Mouse (Mus musculus) MN1 (cell line): ENCODE data around the gene Thbd.

ENCODE experiments used
- DNase-seq: peaks from one replicate; pipeline ENCODE4 v3.0.0-alpha.2; 2016; ENCODE audit warnings: low spot score

Thbd gene

DNA sequence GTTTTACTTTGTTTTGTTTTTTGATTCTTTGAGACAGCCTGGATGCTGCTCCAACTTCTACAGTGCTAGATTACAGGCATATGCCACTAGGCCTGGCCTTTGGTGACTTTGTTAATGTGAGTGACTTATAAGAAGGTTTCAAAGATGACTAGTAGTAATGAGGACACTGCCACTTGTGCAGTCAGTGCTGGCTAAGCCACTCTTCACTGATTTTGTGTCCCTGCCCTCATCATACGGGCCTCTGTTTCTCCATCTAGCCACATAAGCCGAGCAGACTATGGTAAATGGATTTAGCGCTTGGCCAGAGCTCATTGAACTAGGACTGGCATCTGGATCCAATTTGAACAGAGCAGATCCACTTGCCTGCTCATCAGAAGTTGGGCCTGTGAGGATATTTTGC, 21.5 kb downstream of the Thbd start:
- no peak for DNase-seq

DNA sequence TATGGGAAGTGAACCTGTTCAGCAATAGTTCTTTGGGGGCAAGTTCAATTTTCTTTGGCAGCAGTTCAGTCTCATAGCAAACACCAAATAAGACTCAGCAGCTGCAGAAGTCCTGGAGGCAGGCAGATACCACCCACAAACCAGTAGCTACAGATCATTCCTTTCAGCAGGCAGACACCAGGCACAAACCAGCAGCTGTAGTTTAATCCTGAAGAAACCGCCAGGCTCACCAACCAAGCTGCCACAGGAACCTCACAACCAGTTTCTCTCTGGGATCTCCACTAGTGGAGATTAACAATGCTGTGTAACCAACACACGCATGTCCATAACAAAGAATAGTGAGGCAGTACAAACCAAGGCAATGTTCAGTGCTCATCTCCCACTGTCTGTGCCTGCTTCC, 26.9 kb downstream of the Thbd start:
- no peak for DNase-seq

DNA sequence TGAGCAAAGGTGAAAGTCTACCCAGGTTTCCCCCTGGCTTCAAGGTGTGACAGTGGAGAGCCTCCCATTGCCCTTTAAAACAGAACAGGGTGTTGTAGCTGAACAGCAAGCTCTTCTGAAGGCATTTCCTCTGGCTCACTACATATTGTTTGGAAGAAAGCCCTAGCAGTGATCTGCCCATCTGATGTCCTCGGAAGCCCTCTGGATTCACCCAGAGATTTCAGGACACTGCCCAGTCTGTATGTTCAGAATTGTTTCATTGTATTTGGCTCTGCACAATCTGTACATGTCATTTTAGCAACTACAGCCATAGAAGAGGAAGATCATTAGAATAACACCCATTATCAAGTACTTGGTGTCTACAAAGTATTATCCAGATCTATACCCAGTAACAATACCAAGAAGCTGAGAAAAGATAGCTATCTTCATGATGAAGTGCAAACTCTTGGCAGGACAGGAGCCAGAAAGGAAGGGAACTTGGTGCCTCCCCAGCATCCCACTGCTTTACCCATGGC, 28.0 kb downstream of the Thbd start:
- no peak for DNase-seq

DNA sequence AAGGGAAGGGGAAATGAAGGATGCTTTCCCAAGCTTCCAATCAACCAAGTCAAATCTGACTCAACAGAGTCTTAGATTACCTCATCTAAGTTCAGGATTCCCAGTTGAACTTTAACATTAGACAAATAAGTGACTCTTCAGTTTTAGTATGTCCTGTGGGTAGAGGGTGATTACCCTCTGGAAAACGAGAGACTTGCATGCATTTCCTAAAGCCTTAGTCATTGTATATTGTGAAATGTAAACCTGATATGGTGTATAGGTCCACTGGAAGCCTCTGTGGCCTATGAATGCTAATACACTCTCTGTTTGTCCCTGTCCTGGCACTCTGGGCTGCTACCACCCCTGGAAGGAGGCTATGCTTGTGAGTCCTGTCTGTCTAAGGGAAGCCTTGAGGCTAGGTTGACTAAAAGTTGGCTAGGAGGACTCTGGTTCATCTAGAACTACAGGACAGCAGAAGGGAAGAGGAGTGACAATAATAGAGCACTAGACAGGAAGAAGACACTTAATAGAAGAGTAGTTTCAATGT, 29.1 kb downstream of the Thbd start:
- DNase-seq: no peak

DNA sequence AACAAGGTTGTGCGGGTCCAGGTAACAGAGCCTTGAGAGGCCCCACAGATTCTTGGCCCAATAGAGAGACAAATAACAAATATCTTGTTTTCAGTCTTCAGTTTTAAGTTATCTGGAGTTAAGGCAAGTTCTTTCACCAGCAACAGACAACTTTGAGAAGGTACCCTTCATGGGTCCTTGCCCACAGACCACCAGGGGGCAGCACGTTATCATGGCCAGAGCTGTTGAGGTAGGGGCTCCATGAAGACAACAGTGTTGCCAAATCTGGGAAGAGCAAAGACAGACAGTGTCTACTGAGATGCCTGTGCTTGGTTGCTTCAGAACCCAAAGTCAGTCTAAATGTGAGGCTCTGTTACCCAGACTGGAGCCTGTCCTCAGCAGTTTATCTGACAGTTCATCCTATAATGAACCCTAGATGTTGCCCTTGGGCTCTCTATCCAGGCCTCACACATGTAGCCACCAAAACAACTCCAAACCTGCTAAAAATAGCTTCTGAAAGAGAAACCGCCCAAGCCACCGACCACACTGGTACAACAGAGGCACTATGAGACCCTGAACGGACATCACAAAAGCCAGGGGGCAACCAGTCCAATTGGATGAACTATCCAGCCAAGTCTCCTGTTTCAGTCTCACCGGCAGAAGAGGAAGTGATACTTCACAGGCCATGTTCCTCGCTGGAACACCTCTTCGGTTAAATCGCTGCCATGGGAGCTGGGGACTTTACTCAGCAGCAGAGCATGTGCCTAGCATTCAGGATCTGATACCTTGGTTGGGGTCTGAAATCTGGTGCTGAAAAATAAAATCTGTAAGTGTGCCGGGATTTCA, 32.5 kb downstream of the Thbd start:
- DNase-seq: no peak

DNA sequence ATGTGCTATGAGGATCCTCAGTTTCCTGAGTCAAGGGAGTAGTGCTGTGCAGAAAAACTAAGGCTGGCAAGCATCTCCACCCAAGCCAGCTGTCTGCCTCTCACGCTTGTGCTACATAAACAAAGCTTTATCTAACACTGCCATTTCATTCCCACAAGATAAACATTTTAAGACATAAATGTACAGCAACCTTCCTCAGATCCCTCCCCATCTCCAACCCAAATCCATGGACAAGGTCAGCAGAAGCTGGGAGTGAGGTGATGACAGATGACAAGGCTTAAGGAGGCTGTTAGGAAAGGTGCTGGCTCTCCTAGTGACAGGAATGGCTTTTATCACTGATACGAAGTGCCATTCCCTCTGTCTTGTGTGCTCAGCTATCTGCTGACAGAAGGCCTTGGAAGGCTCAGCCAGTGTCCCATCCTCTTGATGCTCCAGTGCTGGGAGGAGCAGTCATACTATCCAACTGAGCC, 34.4 kb downstream of the Thbd start:
- DNase-seq: no peak

DNA sequence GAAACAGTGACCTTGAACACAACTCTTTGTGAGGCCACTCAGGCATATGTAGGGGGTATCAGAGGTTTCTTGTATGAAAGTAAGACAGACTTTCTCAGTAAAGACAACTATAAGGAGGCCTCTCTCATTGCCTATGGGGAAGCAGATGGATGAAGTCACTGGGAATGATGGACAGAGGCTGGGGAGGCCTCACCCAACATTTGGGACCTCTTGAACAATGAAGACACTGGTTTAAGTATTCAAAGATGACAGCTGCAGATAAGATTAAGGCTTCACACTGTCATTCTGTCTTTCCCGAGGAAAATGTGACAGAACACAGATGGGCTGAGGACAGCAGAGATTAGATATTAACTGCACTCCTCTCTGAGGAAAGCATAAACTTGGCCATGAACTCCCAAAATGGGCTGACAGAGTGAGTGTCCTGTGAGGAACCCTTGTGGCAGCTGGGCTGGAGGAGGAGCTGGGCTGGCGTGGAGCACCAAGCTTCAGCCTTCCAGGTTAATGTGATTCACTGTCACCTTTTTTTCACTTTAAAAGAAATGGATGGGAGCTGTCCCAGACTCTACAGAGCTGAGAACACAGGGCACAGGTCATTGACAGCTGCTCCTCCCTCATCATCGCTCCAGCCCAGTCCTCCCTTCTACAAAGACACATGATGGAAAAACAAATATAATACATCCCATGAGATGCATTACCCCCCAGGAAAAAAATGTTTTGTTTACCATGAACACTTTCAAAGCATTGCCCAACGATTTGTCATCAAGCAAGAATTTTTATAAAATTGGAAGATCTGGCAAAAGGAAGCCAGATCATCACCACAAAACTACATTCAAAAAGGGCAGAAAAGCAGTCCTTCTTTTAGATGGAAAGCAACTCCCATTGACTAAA, 36.0 kb downstream of the Thbd start:
- DNase-seq: no peak

DNA sequence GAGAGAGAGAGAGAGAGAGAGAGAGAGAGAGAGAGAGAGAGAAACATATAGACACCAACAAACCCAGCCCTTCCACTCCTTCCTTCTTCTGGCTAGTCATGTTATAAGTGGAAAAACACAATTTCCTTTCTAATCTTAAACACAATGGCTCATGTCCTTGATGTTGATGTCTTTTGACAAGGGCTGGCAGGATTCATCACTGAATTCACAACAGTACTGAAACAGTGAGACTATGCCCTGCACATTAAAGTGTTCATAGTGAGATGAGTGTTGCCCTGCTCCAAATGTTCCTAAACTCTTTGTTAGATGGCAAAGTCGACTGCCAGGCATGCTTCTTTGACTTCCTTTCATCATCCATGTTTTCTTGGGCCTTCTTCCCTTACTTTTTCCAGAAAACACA, 42.8 kb downstream of the Thbd start:
- no peak for DNase-seq

DNA sequence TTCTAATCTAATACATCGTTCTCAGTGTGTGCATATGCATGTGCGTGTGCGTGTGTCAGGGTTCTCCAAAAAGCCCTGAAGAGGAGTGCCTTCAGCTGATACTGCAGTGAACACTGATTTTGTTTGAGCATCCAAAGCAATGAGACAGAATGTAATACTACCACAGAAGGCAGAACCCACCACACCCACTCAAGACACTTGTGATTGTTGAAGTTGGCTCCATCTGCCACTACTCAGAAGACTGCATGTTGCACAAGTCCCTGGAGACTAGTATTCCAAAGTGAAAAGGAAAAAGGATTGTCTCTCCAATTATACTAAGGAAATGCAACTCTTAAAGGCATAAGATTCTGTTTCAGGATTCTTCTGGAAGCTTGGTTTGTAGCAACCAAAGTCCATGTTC, 43.5 kb downstream of the Thbd start:
- DNase-seq: no peak

DNA sequence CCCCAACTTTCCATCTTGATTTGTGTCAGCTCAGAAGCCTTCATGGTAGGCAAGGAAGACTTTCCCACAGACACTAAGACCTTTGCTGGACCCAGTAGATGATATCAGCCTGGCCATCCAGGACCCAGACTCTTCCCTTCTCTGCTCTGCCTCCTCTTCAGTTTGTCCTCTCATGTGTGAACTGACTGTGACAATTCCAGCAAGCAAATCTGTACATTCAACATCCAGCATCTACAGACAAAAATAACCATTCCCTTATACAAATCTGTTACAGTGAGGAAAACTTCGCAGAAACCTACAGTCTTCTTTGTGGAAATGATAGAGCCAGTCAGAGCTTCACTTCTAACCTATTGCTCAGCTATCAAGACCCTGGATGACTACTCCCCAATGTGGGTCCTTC, 50.8 kb downstream of the Thbd start:
- DNase-seq: no peak
